Mouse (Mus musculus) olfactory bulb, adult 2 months (tissue): ENCODE measurements around the gene Lrrc66.

ENCODE experiments used
- CTCF ChIP-seq: fragments of 200-500 bp; IDR thresholded peaks from 2 replicates; pipeline ENCODE4 v1.5.1; 2012; ENCODE audit warnings: low read depth, mild to moderate bottlenecking, low read length, moderate library complexity; ENCODE audit not compliant: insufficient read depth
- POLR2A ChIP-seq: fragments of 200-500 bp; IDR thresholded peaks from 2 replicates; pipeline ENCODE4 v1.6.1; 2012; ENCODE audit warnings: mild to moderate bottlenecking, low read depth, low read length, moderate library complexity; ENCODE audit not compliant: insufficient read depth

GRCm38 (mm10) chr5:73569181-73569580 is 63.1 kb downstream of the Lrrc66 start:
- TF ChIP-seq CTCF (no peak), POLR2A (no peak)
